Comparison of ENCODE assay signal across 8 mouse cellular contexts in genomic region chr16:96896510-96897133, GRCm38 (mm10).
DNase-seq lines count a peak whose midpoint lies in the region; ATAC-seq and TF ChIP-seq lines count a peak whose summit lies in the region.

No protein-coding gene starts in this region.

- 0 out of 2 replicates have a peak, but pooled peaks cover 4% of the 10 kb centered on the region for H3K4me1 ChIP-seq in hindbrain, embryonic 10.5 days (replicated peaks)
- H3K4me1 ChIP-seq in hindbrain, embryonic 12.5 days, result 0 out of 2 replicates have a peak, but pooled peaks cover 2% of the 10 kb centered on the region
- H3K4me1 ChIP-seq in thymus, adult 2 months (replicated peaks; ENCODE audit: control insufficient read depth, insufficient read depth, low read length), result no peaks in the 10 kb centered on the region
- H3K4me1 ChIP-seq in hindbrain, embryonic 14.5 days (replicated peaks; ENCODE audit: control insufficient read depth, insufficient read depth, low read length), result no peaks in the 10 kb centered on the region
- H3K4me1 ChIP-seq in midbrain, embryonic 15.5 days, result peaks cover 14% of the 10 kb centered on the region; the same call in 1 of the 2 replicates

- H3K27me3 ChIP-seq in hindbrain, embryonic 10.5 days (ENCODE audit: insufficient read depth, poor library complexity, severe bottlenecking), result no peaks in the 10 kb centered on the region
- H3K27me3 ChIP-seq in hindbrain, embryonic 12.5 days, result no peaks in the 10 kb centered on the region
- H3K27me3 ChIP-seq in thymus, adult 2 months (ENCODE audit: control insufficient read depth, insufficient read depth, low read length), result no peaks in the 10 kb centered on the region
- no peaks in the 10 kb centered on the region for H3K27me3 ChIP-seq in hindbrain, embryonic 14.5 days (ENCODE audit: control insufficient read depth, insufficient read depth, low read length)
- no peaks in the 10 kb centered on the region for H3K27me3 ChIP-seq in midbrain, embryonic 15.5 days (replicated peaks)

- H3K9me3 ChIP-seq in hindbrain, embryonic 10.5 days, result no peaks in the 10 kb centered on the region
- no peaks in the 10 kb centered on the region for H3K9me3 ChIP-seq in hindbrain, embryonic 12.5 days (replicated peaks)
- H3K9me3 ChIP-seq in hindbrain, embryonic 14.5 days (ENCODE audit: control insufficient read depth, low read length), result no peaks in the 10 kb centered on the region
- no peaks in the 10 kb centered on the region for H3K9me3 ChIP-seq in midbrain, embryonic 15.5 days

- H3K4me2 ChIP-seq in hindbrain, embryonic 12.5 days (replicated peaks), result no peak overlapping the region
- no peak overlapping the region for H3K4me2 ChIP-seq in hindbrain, embryonic 14.5 days (replicated peaks)
- H3K4me2 ChIP-seq in midbrain, embryonic 15.5 days, result no peak overlapping the region

- H3K4me3 ChIP-seq in hindbrain, embryonic 10.5 days, result no peak overlapping the region
- H3K4me3 ChIP-seq in hindbrain, embryonic 12.5 days, result no peak overlapping the region
- H3K4me3 ChIP-seq in thymus, adult 2 months (ENCODE audit: control insufficient read depth, insufficient read depth, low read length), result no peak overlapping the region
- H3K4me3 ChIP-seq in hindbrain, embryonic 14.5 days (replicated peaks; ENCODE audit: low read length), result no peak overlapping the region
- H3K4me3 ChIP-seq in midbrain, embryonic 15.5 days, result no peak overlapping the region

- ATAC-seq in hindbrain, embryonic 12.5 days (ENCODE audit: low FRiP score), result no peak
- ATAC-seq in hindbrain, embryonic 14.5 days (ENCODE audit: low FRiP score), result peak; percentile 62; the same call in 1 of the 2 replicates
- ATAC-seq in midbrain, embryonic 15.5 days (replicated peaks), result peak; percentile 65; the same call in 1 of the 2 replicates

- H3K9ac ChIP-seq in hindbrain, embryonic 12.5 days, result no peak overlapping the region
- no peak overlapping the region for H3K9ac ChIP-seq in hindbrain, embryonic 14.5 days
- no peak overlapping the region for H3K9ac ChIP-seq in midbrain, embryonic 15.5 days

- H3K27ac ChIP-seq in hindbrain, embryonic 10.5 days, result peak overlapping the region; percentile 42; the same call in 1 of the 2 replicates
- no peak overlapping the region for H3K27ac ChIP-seq in hindbrain, embryonic 12.5 days
- no peak overlapping the region for H3K27ac ChIP-seq in thymus, adult 2 months (ENCODE audit: control insufficient read depth, insufficient read depth, low read length)
- peak overlapping the region; percentile 58; the same call in 1 of the 2 replicates for H3K27ac ChIP-seq in hindbrain, embryonic 14.5 days
- H3K27ac ChIP-seq in midbrain, embryonic 15.5 days, result peak overlapping the region; percentile 51; the same call in 1 of the 2 replicates

- TF ChIP-seq POLR2A in thymus, adult 2 months (IDR thresholded peaks at IDR 0.05; ENCODE audit: control insufficient read depth, extremely low read depth, insufficient read depth, low read length, poor library complexity), result no peak

- TF ChIP-seq CTCF in thymus, adult 2 months (IDR thresholded peaks at IDR 0.05; ENCODE audit: borderline replicate concordance, control insufficient read depth, extremely low read depth, insufficient read depth, low read length, poor library complexity), result no peak

- H3K36me3 ChIP-seq in hindbrain, embryonic 10.5 days, result no peaks in the 10 kb centered on the region
- no peaks in the 10 kb centered on the region for H3K36me3 ChIP-seq in hindbrain, embryonic 12.5 days
- no peaks in the 10 kb centered on the region for H3K36me3 ChIP-seq in thymus, adult 2 months (ENCODE audit: control insufficient read depth, insufficient read depth, low read length)
- no peaks in the 10 kb centered on the region for H3K36me3 ChIP-seq in hindbrain, embryonic 14.5 days (replicated peaks; ENCODE audit: control insufficient read depth, insufficient read depth)
- H3K36me3 ChIP-seq in midbrain, embryonic 15.5 days (replicated peaks), result no peaks in the 10 kb centered on the region

- 63% methylated on average over 10 of the region's 10 CpGs for WGBS in hindbrain, embryonic 10.5 days
- 60% methylated on average over 10 of the region's 10 CpGs for WGBS in hindbrain, embryonic 12.5 days
- WGBS in thymus, adult 2 months, result 73% methylated on average over 10 of the region's 10 CpGs
- 52% methylated on average over 10 of the region's 10 CpGs for WGBS in hindbrain, embryonic 14.5 days
- WGBS in midbrain, embryonic 15.5 days, result 32% methylated on average over 10 of the region's 10 CpGs

- DNase-seq in hindbrain, embryonic 10.5 days (ENCODE audit: low spot score), result peak; percentile 25
- DNase-seq in thymus, adult 2 months, result peak; percentile 5
- DNase-seq in thymus, postnatal 0 days (ENCODE audit: low spot score), result no peak
- peak; percentile 28 to 53 for DNase-seq in cerebellum, postnatal 36 days
- peak; percentile 74 for DNase-seq in hindbrain, embryonic 14.5 days (ENCODE audit: low spot score)
- DNase-seq in right cerebral cortex, postnatal 36 days (ENCODE audit: low spot score in 2 of 2), result no peak

Comparison
In these comparisons a context has a peak if more than half of its experiments do, and no peak if none do; other contexts are left out.
1. DNase-seq: peak in hindbrain, embryonic 10.5 days (single experiment), thymus, adult 2 months (single experiment), cerebellum, postnatal 36 days (2 of 2) and hindbrain, embryonic 14.5 days (single experiment); none in thymus, postnatal 0 days (single experiment) and right cerebral cortex, postnatal 36 days (0 of 2).
2. H3K27ac ChIP-seq: peak in hindbrain, embryonic 10.5 days (single experiment), hindbrain, embryonic 14.5 days (single experiment) and midbrain, embryonic 15.5 days (single experiment); none in hindbrain, embryonic 12.5 days (single experiment) and thymus, adult 2 months (single experiment).